Mouse (Mus musculus): ENCODE data around the gene Vstm4.
A peak's percentile ranks its signal among the peaks of the same experiment; 100 is the strongest.

The Vstm4 gene

DNA sequence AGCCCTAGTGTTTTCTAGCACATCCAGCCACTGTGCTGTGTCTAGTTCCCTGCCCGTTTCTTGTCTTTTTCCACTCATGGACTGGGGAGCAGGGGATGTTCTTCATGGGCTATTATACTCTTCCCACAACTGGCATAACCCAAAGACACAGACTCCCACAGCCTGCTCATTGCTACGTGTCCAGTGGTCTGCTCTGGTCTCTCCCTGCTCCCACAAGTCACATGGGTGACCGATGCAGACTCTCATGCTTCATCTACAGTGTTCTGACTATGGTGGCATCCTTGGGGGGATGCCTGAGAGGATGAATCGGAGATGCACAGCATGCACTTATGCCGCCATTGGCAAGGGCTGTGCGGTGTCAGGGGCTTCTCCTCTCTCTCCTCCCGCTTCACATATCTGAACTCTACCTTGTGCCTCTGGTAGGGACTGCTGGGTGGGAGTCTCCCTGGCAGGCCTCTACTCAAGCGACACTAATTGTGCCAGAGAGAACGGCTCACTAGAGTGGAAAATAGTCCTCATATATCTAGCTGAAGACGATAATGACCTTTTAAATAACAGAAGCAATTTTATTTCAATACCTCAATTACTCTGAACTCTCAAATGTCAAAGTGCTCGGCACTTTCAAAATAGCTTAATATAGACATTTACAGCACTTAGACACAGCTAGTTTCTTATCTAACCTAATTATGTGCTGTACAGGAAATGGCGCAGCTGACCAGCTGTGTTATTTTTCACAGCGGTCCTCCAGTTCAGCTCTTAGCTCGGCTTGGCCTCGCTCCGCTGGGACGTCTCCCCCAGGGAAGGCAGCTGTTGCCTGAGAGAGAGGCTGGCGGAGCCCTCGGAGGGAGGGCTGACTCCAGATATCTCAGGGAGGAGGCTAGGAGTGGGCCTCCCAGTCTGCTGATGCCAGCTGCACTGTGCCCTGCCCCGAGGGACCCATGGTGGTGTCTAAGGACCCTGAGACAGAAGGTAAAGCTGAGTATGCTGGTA is 94.1 kb downstream of the Vstm4 start:
- peak; percentile 78 for DNase-seq

DNA sequence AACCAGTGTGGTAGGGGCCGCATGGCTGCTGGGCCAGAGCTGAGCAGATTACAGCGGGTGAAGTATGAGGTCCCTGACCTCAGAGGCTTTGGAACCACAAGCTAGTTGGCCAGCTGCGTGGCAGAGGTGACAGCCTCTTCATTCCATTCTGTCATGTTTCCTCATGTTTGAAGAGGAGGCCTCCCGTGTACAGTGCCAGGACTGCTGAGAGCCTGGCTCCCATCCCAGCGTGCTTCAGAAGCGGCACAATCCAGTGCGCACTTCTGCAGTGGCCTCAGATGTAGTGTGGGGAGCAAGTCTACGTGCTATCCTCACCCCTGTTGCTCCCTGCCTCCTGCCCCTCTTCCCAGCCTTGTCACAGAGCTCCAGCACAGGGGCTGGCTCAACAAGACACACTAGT is 99.9 kb downstream of the Vstm4 start:
- peak; percentile 21 for DNase-seq

GRCm38 (mm10) chr14:32958671-32959070 is 102.1 kb downstream of the Vstm4 start:
- DNase-seq: peak; percentile 50

GRCm38 (mm10) chr14:32960481-32960880 is 103.9 kb downstream of the Vstm4 start:
- peak; percentile 65 for DNase-seq

DNA sequence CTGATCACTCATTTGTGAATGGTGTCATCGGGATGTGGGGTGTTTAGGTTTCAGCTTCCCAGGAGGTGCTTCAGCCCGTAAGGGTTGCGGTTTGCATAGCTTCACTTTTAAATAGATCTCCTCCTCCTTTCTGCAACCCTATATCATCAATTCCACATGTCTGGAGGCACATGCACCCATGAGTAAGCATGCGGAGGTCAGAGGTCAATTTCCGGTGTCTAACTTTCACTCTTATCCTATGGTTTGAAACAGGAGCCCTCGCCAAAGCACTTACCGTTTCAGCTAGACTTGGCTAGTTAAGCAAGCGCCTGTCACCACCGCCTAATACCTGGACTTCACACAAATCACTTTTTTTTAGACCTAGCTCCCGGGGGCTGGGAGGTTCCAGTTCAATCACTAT is 108.2 kb downstream of the Vstm4 start:
- DNase-seq: no peak

DNA sequence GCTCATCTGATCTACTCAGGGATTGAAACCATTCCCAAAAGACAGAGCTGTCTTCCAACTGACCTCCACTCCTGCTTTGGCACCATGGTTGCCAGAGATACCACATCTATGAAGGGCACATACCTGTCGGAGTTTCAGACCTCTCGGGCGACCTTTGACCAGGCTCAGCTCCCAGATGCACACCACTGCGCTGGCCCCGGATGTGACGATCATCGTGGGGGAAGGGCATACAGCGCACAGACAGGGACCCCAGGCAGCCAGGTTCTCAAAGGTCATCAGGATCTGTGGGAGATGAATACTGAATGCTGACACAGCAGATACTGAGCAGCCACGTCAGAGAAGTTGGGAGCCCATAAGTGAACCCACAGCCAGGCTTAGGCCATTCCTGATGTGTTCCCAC is 114.1 kb downstream of the Vstm4 start:
- no peak for DNase-seq

DNA sequence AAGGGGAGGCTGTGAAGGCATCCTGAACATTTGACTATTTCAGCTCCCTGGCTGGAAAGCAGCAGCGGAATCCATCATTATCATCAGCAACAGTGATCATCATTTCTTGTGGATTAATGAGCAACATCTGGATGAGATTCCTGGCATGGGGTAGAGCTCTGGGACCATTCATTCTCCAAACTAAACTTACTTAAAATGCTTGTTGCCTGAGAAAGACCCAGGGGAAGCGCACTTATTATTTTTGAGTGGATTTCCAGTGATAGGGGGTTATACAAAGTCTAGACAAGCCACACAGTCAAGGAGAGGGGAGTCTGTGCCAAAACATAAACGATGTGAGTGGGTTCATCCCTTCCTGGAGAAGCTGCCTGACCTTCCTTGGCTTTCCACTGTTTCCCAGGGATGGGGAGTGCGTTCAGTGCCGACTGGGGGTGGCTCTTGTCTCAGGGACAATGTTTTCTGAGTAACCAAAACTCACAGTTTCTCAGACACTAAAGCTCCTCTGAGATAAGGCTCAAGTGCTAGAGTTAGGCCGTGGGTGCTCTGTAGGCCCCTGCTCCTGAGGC is 127.7 kb downstream of the Vstm4 start:
- no peak for DNase-seq

DNA sequence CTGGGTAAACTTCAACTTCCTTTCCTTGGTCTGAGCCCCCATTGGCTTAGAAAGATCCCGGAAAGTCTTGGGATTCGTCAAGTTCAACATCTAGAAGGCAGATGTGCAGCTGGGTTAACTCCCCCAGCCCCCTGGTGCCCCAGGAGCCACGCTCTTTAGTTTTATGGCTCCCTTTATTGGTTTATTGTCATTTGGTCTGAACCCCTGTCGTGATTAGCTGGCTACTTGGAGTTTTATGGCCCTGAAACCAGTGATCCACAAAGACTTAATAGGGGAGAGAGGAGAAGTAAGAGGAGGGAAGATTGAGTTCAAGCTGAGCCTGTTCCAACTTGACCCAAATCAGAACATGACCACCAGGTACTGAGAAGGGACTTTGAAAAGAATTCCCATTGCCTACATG is 130.1 kb downstream of the Vstm4 start:
- no peak for DNase-seq

Measured in kidney, postnatal 14 days (tissue).